Mouse (Mus musculus): ENCODE results near the gene Tbk1. TPM values are rescaled to one million over a fixed set of nuclear protein-coding genes. Genes with fewer than 3 reads are reported as not detected.

The Tbk1 gene
- polyA plus RNA-seq, 1 experiment from 2014 or later, result 27.3 TPM

- 74% methylated on average over 6 of the region's 6 CpGs for WGBS
- Histone ChIP-seq H3K4me3 (ENCODE audit: low read depth, low read length) (no peak overlapping the region), H3K36me3 (ENCODE audit: control insufficient read depth, insufficient read depth) (peaks cover 93% of the 10 kb centered on the region), H3K4me1 (replicated peaks; ENCODE audit: control insufficient read depth, insufficient read depth, low read length) (no peaks in the 10 kb centered on the region), H3K9ac (ENCODE audit: low read depth, low read length) (no peak overlapping the region), H3K9me3 (ENCODE audit: control insufficient read depth) (no peaks in the 10 kb centered on the region), H3K27ac (ENCODE audit: low read depth, low read length) (no peak overlapping the region), H3K27me3 (replicated peaks; ENCODE audit: control insufficient read depth, insufficient read depth, low read length) (no peaks in the 10 kb centered on the region), H3K4me2 (replicated peaks; ENCODE audit: low read depth) (no peak overlapping the region)
- TF ChIP-seq CTCF (IDR thresholded peaks at IDR 0.05; ENCODE audit: low read depth), result no peak
- ATAC-seq, result no peak
Measured at GRCm38 (mm10) chr10:121601272-121601671, 14.7 kb upstream of the Tbk1 start.

GRCm38 (mm10) chr10:121596580-121596979 lies 10.0 kb upstream of the Tbk1 start:
- H3K36me3 ChIP-seq (ENCODE audit: control insufficient read depth, insufficient read depth), result peaks cover 73% of the 10 kb centered on the region
- 81% methylated on average over 9 of the region's 9 CpGs for WGBS
- no peak for ATAC-seq
- no peak overlapping the region for H3K4me2 ChIP-seq (replicated peaks; ENCODE audit: low read depth)
- no peak overlapping the region for H3K27ac ChIP-seq (ENCODE audit: low read depth, low read length)
- H3K9me3 ChIP-seq (ENCODE audit: control insufficient read depth), result no peaks in the 10 kb centered on the region
- no peak for TF ChIP-seq CTCF (IDR thresholded peaks at IDR 0.05; ENCODE audit: low read depth)
- H3K27me3 ChIP-seq (replicated peaks; ENCODE audit: control insufficient read depth, insufficient read depth, low read length), result no peaks in the 10 kb centered on the region
- no peaks in the 10 kb centered on the region for H3K4me1 ChIP-seq (replicated peaks; ENCODE audit: control insufficient read depth, insufficient read depth, low read length)
- H3K9ac ChIP-seq (ENCODE audit: low read depth, low read length), result no peak overlapping the region
- no peak overlapping the region for H3K4me3 ChIP-seq (ENCODE audit: low read depth, low read length)

GRCm38 (mm10) chr10:121591106-121591505 lies 4.5 kb upstream of the Tbk1 start:
- Histone ChIP-seq H3K27me3 (replicated peaks; ENCODE audit: control insufficient read depth, insufficient read depth, low read length) (no peaks in the 10 kb centered on the region), H3K9ac (ENCODE audit: low read depth, low read length) (no peak overlapping the region), H3K9me3 (ENCODE audit: control insufficient read depth) (no peaks in the 10 kb centered on the region), H3K27ac (ENCODE audit: low read depth, low read length) (no peak overlapping the region), H3K36me3 (ENCODE audit: control insufficient read depth, insufficient read depth) (peaks cover 38% of the 10 kb centered on the region), H3K4me2 (replicated peaks; ENCODE audit: low read depth) (no peak overlapping the region), H3K4me1 (replicated peaks; ENCODE audit: control insufficient read depth, insufficient read depth, low read length) (no peaks in the 10 kb centered on the region), H3K4me3 (ENCODE audit: low read depth, low read length) (no peak overlapping the region)
- ATAC-seq, result no peak
- TF ChIP-seq CTCF (IDR thresholded peaks at IDR 0.05; ENCODE audit: low read depth), result no peak
- WGBS, result 87% methylated on average over 14 of the region's 14 CpGs

GRCm38 (mm10) chr10:121587371-121587840 lies 819 bp upstream of the Tbk1 start:
- Histone ChIP-seq H3K4me1 (replicated peaks; ENCODE audit: control insufficient read depth, insufficient read depth, low read length) (no peaks in the 10 kb centered on the region), H3K27me3 (replicated peaks; ENCODE audit: control insufficient read depth, insufficient read depth, low read length) (no peaks in the 10 kb centered on the region), H3K4me2 (replicated peaks; ENCODE audit: low read depth) (peak overlapping the region; percentile 62), H3K4me3 (ENCODE audit: low read depth, low read length) (peak overlapping the region; percentile 78), H3K36me3 (ENCODE audit: control insufficient read depth, insufficient read depth) (peaks cover 36% of the 10 kb centered on the region), H3K27ac (ENCODE audit: low read depth, low read length) (peak overlapping the region; percentile 99; the same call in 1 of the 2 replicates), H3K9ac (ENCODE audit: low read depth, low read length) (peak overlapping the region; percentile 95), H3K9me3 (ENCODE audit: control insufficient read depth) (no peaks in the 10 kb centered on the region)
- no peak for TF ChIP-seq CTCF (IDR thresholded peaks at IDR 0.05; ENCODE audit: low read depth)
- ATAC-seq, result no peak
- WGBS, result 54% methylated on average over 6 of the region's 6 CpGs

- peak; percentile 61 for ATAC-seq
- WGBS, result under 1% methylated on average over 38 of the region's 48 CpGs
- peak overlapping the region; percentile 95 for H3K9ac ChIP-seq (ENCODE audit: low read depth, low read length)
- no peak for TF ChIP-seq CTCF (IDR thresholded peaks at IDR 0.05; ENCODE audit: low read depth)
- no peaks in the 10 kb centered on the region for H3K27me3 ChIP-seq (replicated peaks; ENCODE audit: control insufficient read depth, insufficient read depth, low read length)
- H3K4me1 ChIP-seq (replicated peaks; ENCODE audit: control insufficient read depth, insufficient read depth, low read length), result no peaks in the 10 kb centered on the region; the same call in 1 of the 2 replicates
- H3K4me3 ChIP-seq (ENCODE audit: low read depth, low read length), result peak overlapping the region; percentile 78
- peak overlapping the region; percentile 62 for H3K4me2 ChIP-seq (replicated peaks; ENCODE audit: low read depth)
- H3K27ac ChIP-seq (ENCODE audit: low read depth, low read length), result peak overlapping the region; percentile 99
- no peaks in the 10 kb centered on the region for H3K9me3 ChIP-seq (ENCODE audit: control insufficient read depth)
- peaks cover 32% of the 10 kb centered on the region for H3K36me3 ChIP-seq (ENCODE audit: control insufficient read depth, insufficient read depth)
Measured at GRCm38 (mm10) chr10:121585791-121586642, 570 bp downstream of the Tbk1 start.

- Histone ChIP-seq H3K4me1 (replicated peaks; ENCODE audit: control insufficient read depth, insufficient read depth, low read length) (no peaks in the 10 kb centered on the region; the same call in 1 of the 2 replicates), H3K4me2 (replicated peaks; ENCODE audit: low read depth) (peak overlapping the region; percentile 62), H3K27me3 (replicated peaks; ENCODE audit: control insufficient read depth, insufficient read depth, low read length) (no peaks in the 10 kb centered on the region), H3K4me3 (ENCODE audit: low read depth, low read length) (peak overlapping the region; percentile 78), H3K9ac (ENCODE audit: low read depth, low read length) (peak overlapping the region; percentile 95), H3K36me3 (ENCODE audit: control insufficient read depth, insufficient read depth) (peaks cover 31% of the 10 kb centered on the region), H3K9me3 (ENCODE audit: control insufficient read depth) (no peaks in the 10 kb centered on the region), H3K27ac (ENCODE audit: low read depth, low read length) (peak overlapping the region; percentile 99; the same call in 1 of the 2 replicates)
- TF ChIP-seq CTCF (IDR thresholded peaks at IDR 0.05; ENCODE audit: low read depth), result no peak
- 62% methylated on average over 20 of the region's 20 CpGs for WGBS
- ATAC-seq, result peak; percentile 63
Measured at GRCm38 (mm10) chr10:121585056-121585790, 1.4 kb downstream of the Tbk1 start.
